Mouse (Mus musculus): ENCODE data around the gene Strip1.

Gene Strip1

GRCm38 (mm10) chr3:107629411-107629810 is 2.1 kb downstream of the Strip1 start:
- no peak for DNase-seq (ENCODE audit: extremely low spot score, low read depth, low spot score)

- no peak for DNase-seq (ENCODE audit: extremely low spot score, low read depth, low spot score)
Measured at GRCm38 (mm10) chr3:107628551-107628950, 2.9 kb downstream of the Strip1 start.

GRCm38 (mm10) chr3:107627641-107628040 is 3.9 kb downstream of the Strip1 start:
- DNase-seq (ENCODE audit: extremely low spot score, low read depth, low spot score) = no peak

- no peak for DNase-seq (ENCODE audit: extremely low spot score, low read depth, low spot score)
Measured at GRCm38 (mm10) chr3:107626751-107627150, 4.7 kb downstream of the Strip1 start.

GRCm38 (mm10) chr3:107625536-107625935 is 6.0 kb downstream of the Strip1 start:
- no peak for DNase-seq (ENCODE audit: extremely low spot score, low read depth, low spot score)

- no peak for DNase-seq (ENCODE audit: extremely low spot score, low read depth, low spot score)
Measured at GRCm38 (mm10) chr3:107624424-107624823, 7.1 kb downstream of the Strip1 start.

- no peak for DNase-seq (ENCODE audit: extremely low spot score, low read depth, low spot score)
Measured at GRCm38 (mm10) chr3:107622537-107622936, 9.0 kb downstream of the Strip1 start.

- no peak for DNase-seq (ENCODE audit: extremely low spot score, low read depth, low spot score)
Measured at GRCm38 (mm10) chr3:107621286-107622075, 10.0 kb downstream of the Strip1 start.

- DNase-seq (ENCODE audit: extremely low spot score, low read depth, low spot score) = no peak
Measured at GRCm38 (mm10) chr3:107619911-107620310, 11.6 kb downstream of the Strip1 start.

GRCm38 (mm10) chr3:107617800-107618199 is 13.7 kb downstream of the Strip1 start:
- no peak for DNase-seq (ENCODE audit: extremely low spot score, low read depth, low spot score)

GRCm38 (mm10) chr3:107612902-107613525 is 18.5 kb downstream of the Strip1 start:
- no peak for DNase-seq (ENCODE audit: extremely low spot score, low read depth, low spot score)

GRCm38 (mm10) chr3:107611394-107611793 is 20.1 kb downstream of the Strip1 start:
- no peak for DNase-seq (ENCODE audit: extremely low spot score, low read depth, low spot score)

GRCm38 (mm10) chr3:107609376-107609775 is 22.1 kb downstream of the Strip1 start:
- DNase-seq (ENCODE audit: extremely low spot score, low read depth, low spot score) = no peak

GRCm38 (mm10) chr3:107608808-107609207 is 22.7 kb downstream of the Strip1 start:
- DNase-seq (ENCODE audit: extremely low spot score, low read depth, low spot score) = no peak

GRCm38 (mm10) chr3:107607221-107607620 is 24.3 kb downstream of the Strip1 start:
- DNase-seq (ENCODE audit: extremely low spot score, low read depth, low spot score) = no peak

GRCm38 (mm10) chr3:107605304-107605703 is 26.2 kb downstream of the Strip1 start:
- no peak for DNase-seq (ENCODE audit: extremely low spot score, low read depth, low spot score)

GRCm38 (mm10) chr3:107600127-107600526 is 31.4 kb downstream of the Strip1 start:
- no peak for DNase-seq (ENCODE audit: extremely low spot score, low read depth, low spot score)

- no peak for DNase-seq (ENCODE audit: extremely low spot score, low read depth, low spot score)
Measured at GRCm38 (mm10) chr3:107597586-107598389, 33.7 kb downstream of the Strip1 start.

GRCm38 (mm10) chr3:107597134-107597533 is 34.4 kb downstream of the Strip1 start:
- no peak for DNase-seq (ENCODE audit: extremely low spot score, low read depth, low spot score)

- no peak for DNase-seq (ENCODE audit: extremely low spot score, low read depth, low spot score)
Measured at GRCm38 (mm10) chr3:107596559-107596958, 34.9 kb downstream of the Strip1 start.

- no peak for DNase-seq (ENCODE audit: extremely low spot score, low read depth, low spot score)
Measured at GRCm38 (mm10) chr3:107595938-107596461, 35.5 kb downstream of the Strip1 start.

Measured in hindlimb bud, embryonic 11.5 days (tissue).